Mouse (Mus musculus) hindbrain, embryonic 15.5 days (tissue): ENCODE results near the gene Otud7b. TPM values are rescaled to one million over a fixed set of nuclear protein-coding genes. Genes with fewer than 3 reads are reported as not detected.

Source experiments
- ATAC-seq: fragments of 200-750 bp; cut with Nextera tagmentation; 2 replicates; pipeline ENCODE4 v1.8.0; 2017; ENCODE audit warnings: low read depth, moderate number of reproducible peaks, moderate TSS enrichment; ENCODE audit not compliant: low FRiP score
- H3K27ac ChIP-seq: fragments of 300-500 bp; sonication (generic); replicated peaks from 2 replicates; pipeline ENCODE4 v1.5.1; 2015; ENCODE audit warnings: mild to moderate bottlenecking, inconsistent platforms
- H3K27me3 ChIP-seq: fragments of 300-500 bp; sonication (generic); 2 replicates; pipeline ENCODE4 v1.6.1; 2015; ENCODE audit warnings: control low read depth, inconsistent platforms
- H3K36me3 ChIP-seq: fragments of 300-500 bp; sonication (generic); 2 replicates; pipeline ENCODE4 v1.6.1; 2015; ENCODE audit warnings: control low read depth, inconsistent platforms
- H3K4me1 ChIP-seq: fragments of 300-500 bp; sonication (generic); replicated peaks from 2 replicates; pipeline ENCODE4 v1.6.1; 2015; ENCODE audit warnings: control low read depth, inconsistent platforms
- H3K4me2 ChIP-seq: fragments of 300-500 bp; sonication (generic); 2 replicates; pipeline ENCODE4 v1.6.1; 2015; ENCODE audit warnings: moderate library complexity, mild to moderate bottlenecking, inconsistent platforms
- H3K4me3 ChIP-seq: fragments of 300-500 bp; sonication (generic); 2 replicates; pipeline ENCODE4 v1.5.1; 2015; ENCODE audit warnings: mild to moderate bottlenecking, inconsistent platforms
- H3K9ac ChIP-seq: fragments of 300-500 bp; sonication (generic); 2 replicates; pipeline ENCODE4 v1.6.1; 2015; ENCODE audit warnings: inconsistent platforms
- H3K9me3 ChIP-seq: fragments of 300-500 bp; sonication (generic); 2 replicates; pipeline ENCODE4 v1.6.1; 2016; ENCODE audit warnings: control low read depth, inconsistent platforms
- WGBS: fragments of 180-500 bp; shearing (Covaris S2); methylation state at CpG from one replicate; pipeline ENCODE4 v1.1.7; 2015; 5-methylcytosine and 5-hydroxymethylcytosine counted together
- polyA plus RNA-seq: library from polyadenylated mRNA; unstranded; fragments of >200 nt; fragmentation: Nextera tagmentation; extraction: Ambion mirVana; gene quantifications from 2 replicates; pipeline ENCODE4 v1.2.1, GENCODE M21; 2015

Gene Otud7b
- polyA plus RNA-seq, result 8.6 and 9.6 TPM in 2 replicates

DNA sequence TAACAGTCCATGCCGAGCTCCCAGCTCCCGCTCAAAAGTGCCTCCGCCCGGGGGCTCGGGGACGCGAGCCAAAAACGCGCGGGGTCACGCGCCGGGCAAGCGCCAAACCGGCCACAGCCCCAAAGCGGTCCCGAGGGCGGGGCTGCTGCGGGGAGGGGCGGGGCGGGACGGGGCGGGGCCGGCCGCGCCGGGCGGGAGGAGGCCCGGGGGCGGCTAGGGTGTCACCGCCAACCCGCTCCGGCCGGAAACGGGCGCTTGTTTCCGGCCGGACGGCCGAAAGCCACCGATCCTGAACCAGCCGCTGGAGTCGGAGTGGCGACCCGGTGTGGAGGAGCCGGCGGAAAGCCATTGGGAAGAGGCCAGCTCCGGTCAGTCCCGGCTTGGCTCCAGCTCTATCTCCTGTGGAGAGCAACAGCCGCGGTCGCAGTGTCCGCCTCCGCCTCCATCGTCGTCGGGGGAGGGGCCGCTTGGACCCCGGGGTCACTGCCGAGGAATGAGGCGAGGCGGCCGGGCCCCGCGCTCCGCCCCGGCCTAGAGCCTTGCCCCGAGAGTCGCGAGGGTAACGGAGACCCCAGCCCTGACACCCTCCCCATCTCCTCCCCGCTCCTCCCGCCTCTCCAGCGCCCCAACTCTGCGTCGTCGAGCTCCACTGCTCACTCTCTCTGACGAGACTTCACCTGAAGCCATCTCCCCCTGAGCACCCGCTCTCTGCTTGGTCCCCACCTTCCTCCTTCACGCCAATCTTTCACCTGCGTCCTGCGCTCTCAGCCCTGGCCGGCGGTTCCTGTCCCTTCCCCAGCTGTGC, at the start of gene Otud7b:
Gene Otud7b, plus strand, starts transcription at position 267 of the 805 bp plus-strand sequence.
- H3K4me1 ChIP-seq, result peaks cover 26% of the 10 kb centered on the region
- H3K27ac ChIP-seq, result peak within 1 kb of the TSS; percentile 58
- WGBS, result under 1% methylated on average over 84 of the region's 84 CpGs
- no peaks in the 10 kb centered on the region for H3K36me3 ChIP-seq
- H3K9me3 ChIP-seq, result no peaks in the 10 kb centered on the region
- H3K4me2 ChIP-seq, result peak within 1 kb of the TSS; percentile 77
- H3K4me3 ChIP-seq, result peak within 1 kb of the TSS; percentile 64
- peak; percentile 88 for ATAC-seq
- H3K9ac ChIP-seq, result peak within 1 kb of the TSS; percentile 61
- no peaks in the 10 kb centered on the region for H3K27me3 ChIP-seq

DNA sequence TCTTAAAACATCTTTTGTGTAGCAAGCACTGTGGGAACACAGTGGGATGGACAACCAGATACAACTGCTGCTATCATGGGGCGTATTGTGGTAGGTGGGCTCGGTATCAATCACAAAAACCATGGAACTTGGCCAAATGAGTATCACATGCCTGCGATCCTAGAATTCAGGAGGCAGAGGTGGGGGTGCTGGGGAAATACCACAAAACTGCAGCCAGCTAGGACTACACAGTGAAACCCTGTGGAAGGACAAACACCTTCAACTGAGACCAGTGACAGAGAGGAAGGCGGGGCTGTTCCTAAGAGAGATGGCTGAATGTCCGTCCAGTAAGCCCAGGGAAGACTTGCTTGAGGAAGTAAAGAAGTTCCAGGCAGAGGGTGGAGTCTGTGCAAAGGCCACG, 49.0 kb upstream of the Otud7b start:
- Histone ChIP-seq H3K27ac (no peak overlapping the region), H3K36me3 (peaks cover 7% of the 10 kb centered on the region), H3K9me3 (no peaks in the 10 kb centered on the region), H3K27me3 (no peaks in the 10 kb centered on the region), H3K4me1 (peaks cover 11% of the 10 kb centered on the region), H3K9ac (no peak overlapping the region), H3K4me3 (no peak overlapping the region), H3K4me2 (no peak overlapping the region)
- ATAC-seq, result no peak
- WGBS, result 89% methylated on average over 6 of the region's 6 CpGs

DNA sequence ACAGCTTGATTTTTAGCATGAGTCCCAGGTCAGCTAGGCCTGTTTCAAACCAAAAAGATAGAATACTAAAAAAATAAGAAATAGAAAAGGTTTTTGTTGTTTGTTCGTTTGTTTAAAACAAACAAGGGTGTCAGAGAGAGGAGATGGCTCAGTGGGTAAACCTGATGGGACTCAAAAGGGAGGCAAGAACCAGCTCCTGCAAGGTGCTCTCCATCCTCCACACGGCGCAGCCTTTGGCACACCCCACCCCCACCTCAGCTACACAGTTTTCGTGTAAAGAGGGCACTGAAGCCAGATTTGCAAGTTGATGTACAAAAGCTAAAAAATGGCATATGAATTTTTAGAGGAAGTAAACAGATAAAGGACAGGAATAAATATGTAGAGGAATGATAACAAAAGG, 48.3 kb upstream of the Otud7b start:
- no peak for ATAC-seq
- Histone ChIP-seq H3K9ac (no peak overlapping the region), H3K36me3 (peaks cover 7% of the 10 kb centered on the region), H3K4me2 (no peak overlapping the region), H3K9me3 (no peaks in the 10 kb centered on the region), H3K4me1 (peaks cover 11% of the 10 kb centered on the region), H3K4me3 (no peak overlapping the region), H3K27ac (no peak overlapping the region), H3K27me3 (no peaks in the 10 kb centered on the region)
- 90% methylated on average over 4 of the region's 4 CpGs for WGBS

DNA sequence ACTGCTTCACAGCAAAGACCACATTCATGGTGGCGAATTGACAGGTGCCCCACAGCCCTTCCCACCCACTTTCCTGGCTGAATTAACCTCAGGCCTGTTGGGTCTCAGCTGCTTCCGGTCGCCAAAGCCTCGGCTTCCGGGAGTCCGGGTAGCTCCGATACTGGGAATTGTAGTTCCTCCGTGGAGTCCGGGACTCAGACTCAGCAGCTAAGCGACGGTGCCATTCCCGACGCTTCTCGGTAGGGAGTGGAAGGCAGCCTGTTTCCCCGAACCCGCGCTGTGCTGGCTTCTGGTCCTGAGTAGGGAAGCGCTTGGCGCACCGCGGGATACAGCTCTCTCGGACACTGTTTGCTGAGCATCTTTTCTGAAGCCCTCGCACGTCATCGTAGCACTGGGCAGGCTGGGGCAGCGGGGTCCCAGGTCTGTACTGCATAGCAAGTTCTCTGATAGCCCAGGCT, 46.6 kb upstream of the Otud7b start:
- peak overlapping the region; percentile 61 for H3K4me3 ChIP-seq
- peaks cover 11% of the 10 kb centered on the region for H3K4me1 ChIP-seq
- no peaks in the 10 kb centered on the region for H3K9me3 ChIP-seq
- peaks cover 4% of the 10 kb centered on the region for H3K36me3 ChIP-seq
- peak overlapping the region; percentile 67 for H3K9ac ChIP-seq
- no peaks in the 10 kb centered on the region for H3K27me3 ChIP-seq
- peak overlapping the region; percentile 73 for H3K4me2 ChIP-seq
- peak overlapping the region; percentile 93 for H3K27ac ChIP-seq
- ATAC-seq, result peak; percentile 96
- WGBS, result under 1% methylated on average over 26 of the region's 26 CpGs

DNA sequence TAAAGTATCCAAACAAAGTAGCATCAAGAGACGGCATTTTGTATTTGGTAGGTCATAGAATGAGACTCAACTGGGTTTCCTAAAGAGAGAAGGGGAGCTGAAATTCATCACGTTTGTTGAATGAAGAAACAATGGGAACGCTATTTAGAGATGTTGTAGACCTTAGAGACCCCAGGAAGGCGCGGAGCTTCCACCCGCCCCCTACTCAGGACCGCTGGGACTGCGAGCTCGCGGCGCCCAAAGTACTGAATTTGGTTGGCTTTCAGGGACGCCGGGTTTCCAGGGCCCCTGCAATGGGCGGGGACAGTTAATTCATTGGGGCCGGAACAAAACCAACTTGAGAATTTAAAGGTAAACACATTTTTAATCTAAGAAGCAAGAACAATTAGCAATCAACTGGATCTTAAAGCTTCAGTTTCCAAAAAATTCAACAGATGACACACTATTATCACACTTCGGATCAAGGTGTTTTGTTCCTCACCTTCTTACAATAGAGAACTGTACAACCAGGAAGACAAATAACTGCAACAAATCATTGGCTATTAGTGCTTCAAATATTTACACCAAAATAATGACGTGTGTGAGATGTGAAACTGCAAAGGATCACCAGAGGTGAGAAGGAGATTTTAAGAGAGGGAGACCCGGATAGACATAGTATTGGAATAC, 46.0 kb upstream of the Otud7b start, which contains the start of gene Vps45:
Gene Vps45, minus strand, starts transcription at position 236 of the 666 bp plus-strand sequence.
- H3K36me3 ChIP-seq, result no peaks in the 10 kb centered on the region; the same call in 1 of the 2 replicates
- peak within 1 kb of the TSS; percentile 73 for H3K4me2 ChIP-seq
- ATAC-seq, result peak; percentile 82
- WGBS, result 1% methylated on average over 18 of the region's 18 CpGs
- H3K4me1 ChIP-seq, result peaks cover 11% of the 10 kb centered on the region
- H3K9ac ChIP-seq, result peak within 1 kb of the TSS; percentile 67
- peak within 1 kb of the TSS; percentile 93 for H3K27ac ChIP-seq
- peak within 1 kb of the TSS; percentile 61 for H3K4me3 ChIP-seq
- no peaks in the 10 kb centered on the region for H3K27me3 ChIP-seq
- H3K9me3 ChIP-seq, result no peaks in the 10 kb centered on the region

DNA sequence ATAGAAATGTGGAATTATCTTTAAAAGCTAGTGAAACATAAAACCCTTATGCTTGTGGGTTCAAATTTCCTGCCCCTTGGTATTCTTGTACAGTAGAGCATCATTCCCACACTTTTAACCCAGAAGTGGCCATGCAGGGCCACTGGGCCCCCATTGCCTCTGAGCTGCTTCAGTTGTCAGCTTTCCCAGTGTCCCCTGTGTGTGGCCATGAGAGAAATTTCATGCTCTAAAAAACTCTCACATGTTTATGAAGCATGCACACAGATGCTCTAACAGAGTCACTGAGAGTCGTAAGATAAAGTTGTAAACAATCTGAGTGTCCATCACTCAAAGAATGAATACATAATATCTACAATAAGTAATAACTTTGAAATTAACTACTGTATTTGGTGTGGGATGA, 44.2 kb upstream of the Otud7b start:
- ATAC-seq, result no peak
- WGBS, result 86% methylated on average over 1 of the region's 1 CpGs

DNA sequence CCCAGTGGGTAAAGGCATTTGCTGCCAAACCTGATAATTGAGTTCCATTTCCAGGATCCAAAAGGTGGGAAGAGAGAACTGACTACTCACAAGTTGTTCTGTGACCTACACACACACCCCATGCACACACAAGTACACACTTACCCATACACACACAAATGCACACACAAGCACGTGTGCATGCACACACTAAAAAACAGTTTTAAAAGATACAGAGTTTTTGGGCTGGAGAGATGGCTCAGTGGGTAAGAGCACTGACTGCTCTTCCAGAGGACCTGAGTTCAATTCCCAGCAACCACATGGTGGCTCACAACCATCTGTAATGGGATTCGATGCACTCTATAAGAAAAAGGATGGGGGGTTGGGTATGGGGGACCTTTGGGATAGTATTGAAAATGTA, 41.0 kb upstream of the Otud7b start:
- H3K36me3 ChIP-seq, result no peaks in the 10 kb centered on the region
- WGBS, result 70% methylated on average over 2 of the region's 2 CpGs
- no peak overlapping the region for H3K9ac ChIP-seq

More for the DNA sequence above, 44.2 kb upstream of the Otud7b start:
- H3K9ac ChIP-seq, result no peak overlapping the region
- H3K27ac ChIP-seq, result no peak overlapping the region
- H3K4me2 ChIP-seq, result no peak overlapping the region
- H3K4me3 ChIP-seq, result no peak overlapping the region
- H3K36me3 ChIP-seq, result no peaks in the 10 kb centered on the region
- no peaks in the 10 kb centered on the region for H3K27me3 ChIP-seq
- H3K9me3 ChIP-seq, result no peaks in the 10 kb centered on the region
- H3K4me1 ChIP-seq, result peaks cover 11% of the 10 kb centered on the region

DNA sequence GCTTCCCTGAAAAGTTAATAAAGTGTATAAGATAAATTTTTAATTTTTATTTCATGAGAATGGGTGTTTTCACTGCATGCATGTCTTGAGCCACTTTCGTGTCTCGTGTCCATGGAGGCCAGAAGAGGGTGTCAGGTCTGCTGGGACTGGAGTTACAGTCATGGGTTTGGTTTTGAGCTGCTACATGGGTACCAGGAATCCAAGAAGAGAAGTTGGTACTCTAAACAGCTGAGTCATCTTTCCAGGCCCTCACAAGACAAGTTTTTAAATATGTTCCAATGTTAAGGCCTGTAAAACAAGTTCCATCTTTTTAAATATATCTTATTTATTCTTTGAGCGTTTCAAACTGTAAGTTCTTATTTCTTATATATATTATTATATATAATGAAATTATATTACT, 40.1 kb upstream of the Otud7b start:
- no peak overlapping the region for H3K27ac ChIP-seq
- H3K4me1 ChIP-seq, result no peaks in the 10 kb centered on the region
- ATAC-seq, result no peak
- H3K4me3 ChIP-seq, result no peak overlapping the region
- H3K36me3 ChIP-seq, result no peaks in the 10 kb centered on the region
- H3K27me3 ChIP-seq, result no peaks in the 10 kb centered on the region
- H3K9me3 ChIP-seq, result no peaks in the 10 kb centered on the region
- WGBS, result 89% methylated on average over 3 of the region's 3 CpGs
- no peak overlapping the region for H3K9ac ChIP-seq
- no peak overlapping the region for H3K4me2 ChIP-seq

More for the DNA sequence above, 41.0 kb upstream of the Otud7b start:
- no peak overlapping the region for H3K27ac ChIP-seq
- no peaks in the 10 kb centered on the region for H3K27me3 ChIP-seq
- no peaks in the 10 kb centered on the region for H3K4me1 ChIP-seq
- no peak overlapping the region for H3K4me2 ChIP-seq
- H3K9me3 ChIP-seq, result no peaks in the 10 kb centered on the region
- H3K4me3 ChIP-seq, result no peak overlapping the region
- no peak for ATAC-seq

DNA sequence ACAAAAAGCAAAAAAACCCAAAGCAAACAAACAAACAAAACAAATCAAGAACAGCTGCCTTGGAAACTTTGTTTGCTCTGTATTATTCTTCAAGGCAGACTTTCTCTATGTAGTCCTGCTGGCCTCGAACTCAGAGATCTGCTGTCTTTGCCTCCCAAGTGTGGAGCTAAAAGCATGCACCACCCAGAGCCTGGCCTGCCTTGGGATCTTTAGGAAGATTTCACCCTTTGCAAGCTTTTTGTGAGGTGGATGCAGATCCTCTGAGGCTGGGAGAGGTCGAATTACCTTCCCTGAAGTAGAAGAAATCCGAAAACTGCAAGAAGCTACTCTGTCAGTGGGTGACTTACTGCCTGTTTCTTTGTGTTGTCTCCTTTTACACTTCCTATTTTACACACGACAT, 39.2 kb upstream of the Otud7b start:
- Histone ChIP-seq H3K27me3 (no peaks in the 10 kb centered on the region), H3K9ac (no peak overlapping the region), H3K4me1 (no peaks in the 10 kb centered on the region), H3K9me3 (no peaks in the 10 kb centered on the region), H3K36me3 (no peaks in the 10 kb centered on the region), H3K27ac (no peak overlapping the region), H3K4me2 (no peak overlapping the region), H3K4me3 (no peak overlapping the region)
- 56% methylated on average over 4 of the region's 4 CpGs for WGBS
- ATAC-seq, result no peak

DNA sequence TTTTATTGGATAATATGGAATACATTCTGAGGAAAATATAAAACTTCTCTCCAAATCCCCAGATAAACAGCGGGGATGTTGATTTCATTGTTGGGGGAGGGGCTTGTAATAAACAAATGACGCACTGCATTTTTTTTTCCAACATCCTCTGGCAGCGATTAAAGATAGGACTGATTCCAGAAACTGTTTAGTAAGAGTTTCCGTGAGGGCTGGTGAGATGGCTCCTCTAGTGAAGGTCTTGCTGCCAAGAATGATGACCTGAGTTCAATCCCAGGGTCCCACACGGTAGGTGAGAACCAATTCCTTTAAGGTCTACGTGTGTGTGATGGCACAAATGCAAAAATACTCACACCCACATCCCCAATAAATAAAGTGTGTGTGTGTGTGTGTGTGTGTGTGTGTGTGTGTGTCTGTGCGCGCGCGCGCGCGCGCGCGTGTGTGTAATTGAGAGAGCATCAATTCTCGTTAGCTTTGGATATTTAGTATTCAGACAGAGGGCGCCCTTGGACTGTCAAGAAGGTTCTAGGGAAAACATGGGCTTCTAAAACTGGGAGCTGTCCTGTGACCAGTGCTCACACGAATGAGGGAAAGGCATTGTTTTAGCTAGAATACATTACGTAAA, 38.5 kb upstream of the Otud7b start:
- Histone ChIP-seq H3K36me3 (no peaks in the 10 kb centered on the region), H3K27ac (no peak overlapping the region), H3K4me1 (no peaks in the 10 kb centered on the region), H3K9me3 (no peaks in the 10 kb centered on the region), H3K4me2 (peak overlapping the region; percentile 44), H3K9ac (no peak overlapping the region), H3K27me3 (no peaks in the 10 kb centered on the region), H3K4me3 (peak overlapping the region; percentile 2; the same call in 1 of the 2 replicates)
- ATAC-seq, result peak; percentile 59; the same call in 1 of the 2 replicates
- WGBS, result 47% methylated on average over 20 of the region's 20 CpGs

DNA sequence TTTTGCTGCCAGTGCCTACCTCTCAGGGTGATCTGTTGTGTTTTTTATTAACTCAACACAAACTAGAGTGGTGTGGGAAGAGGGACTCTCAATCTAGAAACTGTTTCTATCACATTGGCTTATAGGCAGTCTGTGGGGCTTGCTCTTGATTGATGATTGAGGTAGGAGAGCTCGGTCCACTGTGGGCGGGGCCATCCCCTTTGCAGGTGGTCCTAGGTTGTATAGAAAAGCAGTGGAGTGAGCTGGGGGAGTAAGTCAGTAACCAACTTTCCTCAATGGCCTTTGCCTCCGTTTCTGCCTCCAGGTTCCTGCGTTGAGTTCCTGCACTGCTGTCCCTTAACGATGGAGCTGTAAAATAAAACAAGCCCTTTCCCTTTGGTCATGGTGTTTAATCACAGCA, 37.6 kb upstream of the Otud7b start:
- Histone ChIP-seq H3K27ac (no peak overlapping the region), H3K4me1 (no peaks in the 10 kb centered on the region), H3K36me3 (no peaks in the 10 kb centered on the region), H3K27me3 (no peaks in the 10 kb centered on the region), H3K9ac (no peak overlapping the region), H3K9me3 (no peaks in the 10 kb centered on the region), H3K4me2 (no peak overlapping the region), H3K4me3 (no peak overlapping the region)
- 85% methylated on average over 5 of the region's 5 CpGs for WGBS
- no peak for ATAC-seq

DNA sequence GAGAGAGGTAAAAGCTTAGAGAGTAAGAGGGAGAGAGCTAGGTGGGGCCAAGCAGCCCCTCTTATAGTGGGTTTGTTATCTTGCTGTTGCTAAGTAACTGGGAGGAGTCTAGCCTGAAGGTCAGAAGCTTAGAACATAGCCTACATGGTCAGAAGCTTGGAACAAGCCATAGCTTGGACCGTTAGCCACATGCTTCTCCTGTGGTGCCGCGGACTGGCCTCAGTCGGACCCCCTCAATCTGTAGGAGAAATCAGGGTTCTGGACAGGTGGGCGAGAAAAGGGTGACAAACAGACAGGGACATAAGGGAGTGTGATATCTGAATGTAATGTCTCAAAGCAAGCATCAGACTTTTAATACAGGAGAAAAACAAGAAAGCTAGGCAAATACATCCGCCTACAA, 35.3 kb upstream of the Otud7b start:
- Histone ChIP-seq H3K4me3 (no peak overlapping the region), H3K27ac (no peak overlapping the region), H3K4me2 (no peak overlapping the region), H3K9me3 (no peaks in the 10 kb centered on the region), H3K36me3 (no peaks in the 10 kb centered on the region), H3K4me1 (no peaks in the 10 kb centered on the region), H3K9ac (no peak overlapping the region), H3K27me3 (no peaks in the 10 kb centered on the region)
- 94% methylated on average over 6 of the region's 6 CpGs for WGBS
- ATAC-seq, result no peak
